Mouse (Mus musculus): ENCODE measurements at regions not wholly inside any gene's neighbourhood (a gene's known extent, or its start where the extent isn't known, plus 50 kb on each side); places are given as distances from the start of the nearest gene placed in this dataset.
A peak's percentile ranks its signal among the peaks of the same experiment; 100 is the strongest.

- 84% methylated on average over 3 of the region's 3 CpGs for WGBS
- Histone ChIP-seq H3K4me3 (replicated peaks; ENCODE audit: insufficient read depth, low read depth, low read length) (no peak overlapping the region), H3K27ac (ENCODE audit: insufficient read depth, low read length) (no peak overlapping the region), H3K27me3 (ENCODE audit: control insufficient read depth, insufficient read depth, low read length) (no peaks in the 10 kb centered on the region), H3K4me1 (ENCODE audit: control insufficient read depth, insufficient read depth, low read length) (no peaks in the 10 kb centered on the region)
- TF ChIP-seq POLR2A (IDR thresholded peaks at IDR 0.05; ENCODE audit: borderline replicate concordance, insufficient read depth, low read length), result no peak
- TF ChIP-seq CTCF (IDR thresholded peaks at IDR 0.05; ENCODE audit: borderline replicate concordance, insufficient read depth, low read depth, low read length), result no peak
- no peak for DNase-seq
These were observed 271.9 kb upstream of the Mettl25 start for GRCm38 (mm10) chr10:106113083-106113482.

GRCm38 (mm10) chr10:106114743-106115486 lies 273.7 kb upstream of the Mettl25 start:
- peak in 1 of 2 experiments; percentile 26 for DNase-seq
- WGBS, result 17% methylated on average over 6 of the region's 6 CpGs
- no peaks in the 10 kb centered on the region for H3K4me1 ChIP-seq (ENCODE audit: control insufficient read depth, insufficient read depth, low read length)
- no peaks in the 10 kb centered on the region for H3K27me3 ChIP-seq (ENCODE audit: control insufficient read depth, insufficient read depth, low read length)
- no peak overlapping the region for H3K4me3 ChIP-seq (replicated peaks; ENCODE audit: insufficient read depth, low read depth, low read length)
- H3K27ac ChIP-seq (ENCODE audit: insufficient read depth, low read length), result no peak overlapping the region
- no peak for TF ChIP-seq POLR2A (IDR thresholded peaks at IDR 0.05; ENCODE audit: borderline replicate concordance, insufficient read depth, low read length)
- no peak for TF ChIP-seq CTCF (IDR thresholded peaks at IDR 0.05; ENCODE audit: borderline replicate concordance, insufficient read depth, low read depth, low read length)

- no peaks in the 10 kb centered on the region for H3K4me1 ChIP-seq (ENCODE audit: control insufficient read depth, insufficient read depth, low read length)
- no peak overlapping the region for H3K4me3 ChIP-seq (replicated peaks; ENCODE audit: insufficient read depth, low read depth, low read length)
- TF ChIP-seq POLR2A (IDR thresholded peaks at IDR 0.05; ENCODE audit: borderline replicate concordance, insufficient read depth, low read length) (no peak), CTCF (IDR thresholded peaks at IDR 0.05; ENCODE audit: borderline replicate concordance, insufficient read depth, low read depth, low read length) (no peak)
- DNase-seq, result no peak
- H3K27ac ChIP-seq (ENCODE audit: insufficient read depth, low read length), result no peak overlapping the region
- H3K27me3 ChIP-seq (ENCODE audit: control insufficient read depth, insufficient read depth, low read length), result no peaks in the 10 kb centered on the region
- WGBS, result 25% methylated on average over 2 of the region's 2 CpGs
These were observed 280.6 kb upstream of the Mettl25 start for GRCm38 (mm10) chr10:106121826-106122225.

GRCm38 (mm10) chr10:106122952-106123351 lies 281.8 kb upstream of the Mettl25 start:
- no peaks in the 10 kb centered on the region for H3K27me3 ChIP-seq (ENCODE audit: control insufficient read depth, insufficient read depth, low read length)
- DNase-seq, result no peak
- no peak overlapping the region for H3K4me3 ChIP-seq (replicated peaks; ENCODE audit: insufficient read depth, low read depth, low read length)
- WGBS, result 19% methylated on average over 8 of the region's 8 CpGs
- H3K27ac ChIP-seq (ENCODE audit: insufficient read depth, low read length), result no peak overlapping the region
- no peaks in the 10 kb centered on the region for H3K4me1 ChIP-seq (ENCODE audit: control insufficient read depth, insufficient read depth, low read length)
- TF ChIP-seq POLR2A (IDR thresholded peaks at IDR 0.05; ENCODE audit: borderline replicate concordance, insufficient read depth, low read length), result no peak
- TF ChIP-seq CTCF (IDR thresholded peaks at IDR 0.05; ENCODE audit: borderline replicate concordance, insufficient read depth, low read depth, low read length), result no peak

GRCm38 (mm10) chr10:106172131-106172530 lies 298.0 kb upstream of the Ppfia2 start:
- no peak overlapping the region for H3K4me3 ChIP-seq (replicated peaks; ENCODE audit: insufficient read depth, low read depth, low read length)
- TF ChIP-seq POLR2A (IDR thresholded peaks at IDR 0.05; ENCODE audit: borderline replicate concordance, insufficient read depth, low read length) (no peak), CTCF (IDR thresholded peaks at IDR 0.05; ENCODE audit: borderline replicate concordance, insufficient read depth, low read depth, low read length) (no peak)
- H3K4me1 ChIP-seq (ENCODE audit: control insufficient read depth, insufficient read depth, low read length), result no peaks in the 10 kb centered on the region
- no peaks in the 10 kb centered on the region for H3K27me3 ChIP-seq (ENCODE audit: control insufficient read depth, insufficient read depth, low read length)
- whole genome bisulfite sequencing, result 82% methylated on average over 3 of the region's 3 CpGs
- no peak overlapping the region for H3K27ac ChIP-seq (ENCODE audit: insufficient read depth, low read length)
- DNase-seq, result no peak

DNA sequence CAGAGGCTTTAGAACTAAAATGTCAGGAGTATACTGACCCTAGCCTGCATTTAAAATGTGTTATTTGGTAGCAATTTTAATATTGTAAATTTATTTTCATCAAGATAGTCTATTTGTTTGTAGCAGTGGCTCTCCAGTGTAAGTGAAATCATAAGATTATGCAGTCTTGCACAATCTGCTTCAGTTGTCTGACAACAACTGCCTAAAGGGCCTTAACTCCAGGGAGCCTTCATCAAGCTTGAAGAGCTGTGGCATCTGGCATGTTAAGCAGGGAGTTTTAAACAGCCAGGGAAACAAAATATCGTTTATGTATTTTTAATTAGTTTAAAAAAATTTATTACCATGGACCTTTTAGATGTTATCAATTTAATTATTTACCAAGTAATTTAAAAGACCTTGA lies 295.7 kb upstream of the Ppfia2 start:
- Histone ChIP-seq H3K27me3 (ENCODE audit: control insufficient read depth, insufficient read depth, low read length) (no peaks in the 10 kb centered on the region), H3K4me1 (ENCODE audit: control insufficient read depth, insufficient read depth, low read length) (no peaks in the 10 kb centered on the region), H3K4me3 (replicated peaks; ENCODE audit: insufficient read depth, low read depth, low read length) (no peak overlapping the region), H3K27ac (ENCODE audit: insufficient read depth, low read length) (no peak overlapping the region)
- WGBS, result 5% methylated on average over 1 of the region's 1 CpGs
- no peak for DNase-seq
- TF ChIP-seq CTCF (IDR thresholded peaks at IDR 0.05; ENCODE audit: borderline replicate concordance, insufficient read depth, low read depth, low read length) (no peak), POLR2A (IDR thresholded peaks at IDR 0.05; ENCODE audit: borderline replicate concordance, insufficient read depth, low read length) (no peak)

GRCm38 (mm10) chr10:106179651-106180050 lies 290.5 kb upstream of the Ppfia2 start:
- TF ChIP-seq CTCF (IDR thresholded peaks at IDR 0.05; ENCODE audit: borderline replicate concordance, insufficient read depth, low read depth, low read length) (no peak), POLR2A (IDR thresholded peaks at IDR 0.05; ENCODE audit: borderline replicate concordance, insufficient read depth, low read length) (no peak)
- H3K4me1 ChIP-seq (ENCODE audit: control insufficient read depth, insufficient read depth, low read length), result no peaks in the 10 kb centered on the region
- no peak for DNase-seq
- no peak overlapping the region for H3K4me3 ChIP-seq (replicated peaks; ENCODE audit: insufficient read depth, low read depth, low read length)
- H3K27ac ChIP-seq (ENCODE audit: insufficient read depth, low read length), result no peak overlapping the region
- no peaks in the 10 kb centered on the region for H3K27me3 ChIP-seq (ENCODE audit: control insufficient read depth, insufficient read depth, low read length)
- WGBS, result 88% methylated on average over 3 of the region's 3 CpGs

GRCm38 (mm10) chr10:106202566-106202965 lies 267.6 kb upstream of the Ppfia2 start:
- H3K4me3 ChIP-seq (replicated peaks; ENCODE audit: insufficient read depth, low read depth, low read length), result no peak overlapping the region
- no peaks in the 10 kb centered on the region for H3K27me3 ChIP-seq (ENCODE audit: control insufficient read depth, insufficient read depth, low read length)
- no peak for TF ChIP-seq CTCF (IDR thresholded peaks at IDR 0.05; ENCODE audit: borderline replicate concordance, insufficient read depth, low read depth, low read length)
- TF ChIP-seq POLR2A (IDR thresholded peaks at IDR 0.05; ENCODE audit: borderline replicate concordance, insufficient read depth, low read length), result no peak
- WGBS, result 21% methylated on average over 2 of the region's 2 CpGs
- no peaks in the 10 kb centered on the region for H3K4me1 ChIP-seq (ENCODE audit: control insufficient read depth, insufficient read depth, low read length)
- H3K27ac ChIP-seq (ENCODE audit: insufficient read depth, low read length), result no peak overlapping the region
- no peak for DNase-seq
